Mouse (Mus musculus): ENCODE data around the gene Vwa2.

DNA sequence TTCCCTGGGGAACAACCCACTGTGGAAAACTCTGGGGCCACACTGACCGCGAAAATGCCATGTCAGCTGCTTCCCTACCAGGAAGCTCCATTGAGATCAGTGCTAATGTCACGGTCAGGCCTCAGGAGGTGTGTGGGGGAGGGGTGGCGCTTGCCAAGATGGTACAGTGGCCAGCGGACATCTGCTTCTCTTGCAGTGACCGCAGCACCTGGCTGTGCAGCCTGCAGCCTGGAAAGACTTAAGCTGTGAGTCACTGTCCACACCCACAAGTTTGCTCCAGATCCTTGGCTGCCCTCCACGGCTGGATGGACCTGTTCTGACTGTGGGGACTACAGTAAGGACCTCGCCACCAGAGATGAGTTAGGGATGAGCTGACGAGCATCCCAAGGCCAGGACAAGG is 65.8 kb downstream of the Vwa2 start:
- TF ChIP-seq CTCF (IDR thresholded peaks at IDR 0.05; ENCODE audit: borderline replicate concordance, control insufficient read depth, extremely low read depth, insufficient read depth, low read length, poor library complexity) (no peak), POLR2A (IDR thresholded peaks at IDR 0.05; ENCODE audit: control insufficient read depth, extremely low read depth, insufficient read depth, low read length, poor library complexity) (no peak)

All from thymus, adult 2 months (tissue).